Mouse (Mus musculus) kidney, postnatal 0 days (tissue): Measurements from ENCODE around the gene Slc25a17. TPM values are rescaled to one million over a fixed set of nuclear protein-coding genes. Genes with fewer than 3 reads are reported as not detected.

Experiments used
- ATAC-seq: fragments of 200-750 bp; cut with Nextera tagmentation; replicated peaks from 2 replicates; pipeline ENCODE4 v1.8.0; 2017; ENCODE audit warnings: low read depth, moderate number of reproducible peaks, moderate TSS enrichment, moderate library complexity; ENCODE audit not compliant: low FRiP score
- DNase-seq: peaks from one replicate; pipeline ENCODE4 v3.0.0-alpha.2; 2016; ENCODE audit warnings: low spot score
- H3K27ac ChIP-seq: fragments of 300-500 bp; sonication (generic); 2 replicates; pipeline ENCODE4 v1.5.1; 2014; ENCODE audit warnings: mild to moderate bottlenecking
- H3K27me3 ChIP-seq: fragments of 300-500 bp; sonication (generic); 2 replicates; pipeline ENCODE4 v1.6.1; 2014; ENCODE audit warnings: low read length, mixed read lengths; ENCODE audit not compliant: insufficient read depth
- H3K36me3 ChIP-seq: fragments of 300-500 bp; sonication (generic); 2 replicates; pipeline ENCODE4 v1.6.1; 2014; ENCODE audit warnings: low read length, mixed read lengths; ENCODE audit not compliant: insufficient read depth
- H3K4me1 ChIP-seq: fragments of 300-500 bp; sonication (generic); replicated peaks from 2 replicates; pipeline ENCODE4 v1.6.1; 2014; ENCODE audit warnings: antibody characterized with exemption, low read length, mixed read lengths; ENCODE audit not compliant: insufficient read depth
- H3K4me2 ChIP-seq: fragments of 300-500 bp; sonication (generic); 2 replicates; pipeline ENCODE4 v1.6.1; 2014; ENCODE audit warnings: mild to moderate bottlenecking, low read length, moderate library complexity, mixed read lengths
- H3K4me3 ChIP-seq: fragments of 300-500 bp; sonication (generic); replicated peaks from 2 replicates; pipeline ENCODE4 v1.5.1; 2014; ENCODE audit warnings: low read depth, low read length
- H3K9ac ChIP-seq: fragments of 300-500 bp; sonication (generic); 2 replicates; pipeline ENCODE4 v1.6.1; 2014; ENCODE audit warnings: low read depth, low read length
- H3K9me3 ChIP-seq: fragments of 300-500 bp; sonication (generic); replicated peaks from 2 replicates; pipeline ENCODE4 v1.6.1; 2016; ENCODE audit warnings: low read length, inconsistent platforms, mixed read lengths
- CTCF ChIP-seq: IDR thresholded peaks from 2 replicates; pipeline ENCODE4 v1.5.1; 2016; ENCODE audit warnings: antibody characterized with exemption, low read depth, mild to moderate bottlenecking, moderate library complexity
- WGBS: fragments of 180-500 bp; shearing (Covaris S2); extraction: QIAGEN DNeasy Blood & Tissue Kit; methylation state at CpG from one replicate; pipeline ENCODE4 v1.1.7; 2014; 5-methylcytosine and 5-hydroxymethylcytosine counted together
- polyA plus RNA-seq: library from polyadenylated mRNA; unstranded; fragments of >200 nt; fragmentation: Nextera tagmentation; extraction: Ambion mirVana; gene quantifications from 2 replicates; pipeline ENCODE4 v1.2.1, GENCODE M21; 2015

Gene Slc25a17
- polyA plus RNA-seq, 1 experiment from 2014 or later, result 153 TPM

- TF ChIP-seq CTCF, result no peak
- no peaks in the 10 kb centered on the region for H3K27me3 ChIP-seq
- H3K36me3 ChIP-seq, result no peaks in the 10 kb centered on the region
- 68% methylated on average over 5 of the region's 5 CpGs for WGBS
- H3K4me1 ChIP-seq, result peaks cover 13% of the 10 kb centered on the region; the same call in 1 of the 2 replicates
- no peak overlapping the region for H3K9ac ChIP-seq
- no peaks in the 10 kb centered on the region for H3K9me3 ChIP-seq
- DNase-seq (no peak), ATAC-seq (no peak)
- peak overlapping the region; percentile 77 for H3K4me2 ChIP-seq
- H3K4me3 ChIP-seq, result peak overlapping the region; percentile 70; the same call in 1 of the 2 replicates
- peak overlapping the region; percentile 90 for H3K27ac ChIP-seq
Measured at GRCm38 (mm10) chr15:81359421-81359820, 1.2 kb downstream of the Slc25a17 start.

DNA sequence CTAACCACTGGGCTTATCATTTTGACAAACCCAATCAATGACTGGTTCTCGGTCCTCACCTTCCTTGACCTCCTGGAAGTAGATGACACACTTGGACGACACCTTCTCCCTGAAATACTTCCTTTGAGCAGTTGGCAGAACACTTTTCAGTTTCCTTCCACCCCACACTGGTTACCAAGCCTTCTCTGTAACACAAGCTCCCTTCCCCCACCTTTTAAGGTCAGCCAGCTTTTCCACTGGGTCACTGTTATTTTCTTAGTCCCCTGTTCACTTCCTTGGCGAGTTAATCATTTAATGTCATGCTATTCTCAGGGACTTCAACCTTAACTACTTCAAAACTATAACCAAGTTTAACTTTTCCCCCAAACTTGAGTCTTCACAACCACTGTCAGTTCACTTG is 1.7 kb downstream of the Slc25a17 start:
- Histone ChIP-seq H3K36me3 (no peaks in the 10 kb centered on the region), H3K4me2 (peak overlapping the region; percentile 77), H3K27me3 (no peaks in the 10 kb centered on the region), H3K9ac (no peak overlapping the region), H3K4me1 (peaks cover 13% of the 10 kb centered on the region; the same call in 1 of the 2 replicates), H3K4me3 (0 out of 2 replicates have a peak overlapping the region, but pooled peaks have one; percentile 70), H3K27ac (peak overlapping the region; percentile 90), H3K9me3 (no peaks in the 10 kb centered on the region)
- ATAC-seq (no peak), DNase-seq (peak; percentile 25)
- WGBS, result 47% methylated on average over 3 of the region's 3 CpGs
- TF ChIP-seq CTCF, result no peak

GRCm38 (mm10) chr15:81356946-81357345 is 3.7 kb downstream of the Slc25a17 start:
- no peak overlapping the region for H3K9ac ChIP-seq
- no peaks in the 10 kb centered on the region for H3K36me3 ChIP-seq
- TF ChIP-seq CTCF, result no peak
- DNase-seq, result no peak
- no peak for ATAC-seq
- H3K27ac ChIP-seq, result no peak overlapping the region
- peaks cover 13% of the 10 kb centered on the region; the same call in 1 of the 2 replicates for H3K4me1 ChIP-seq
- no peaks in the 10 kb centered on the region for H3K9me3 ChIP-seq
- no peaks in the 10 kb centered on the region for H3K27me3 ChIP-seq
- H3K4me3 ChIP-seq, result no peak overlapping the region
- H3K4me2 ChIP-seq, result no peak overlapping the region
- 36% methylated on average over 5 of the region's 5 CpGs for WGBS

- Histone ChIP-seq H3K27ac (no peak overlapping the region), H3K4me3 (no peak overlapping the region), H3K4me1 (peaks cover 10% of the 10 kb centered on the region; the same call in 1 of the 2 replicates), H3K9me3 (no peaks in the 10 kb centered on the region), H3K36me3 (no peaks in the 10 kb centered on the region), H3K9ac (no peak overlapping the region), H3K27me3 (no peaks in the 10 kb centered on the region), H3K4me2 (no peak overlapping the region)
- DNase-seq, result peak; percentile 63
- TF ChIP-seq CTCF, result peak; percentile 84
- no peak; the same call in 1 of the 2 replicates for ATAC-seq
- 55% methylated on average over 3 of the region's 3 CpGs for WGBS
Measured at GRCm38 (mm10) chr15:81355146-81355761, 5.4 kb downstream of the Slc25a17 start.

GRCm38 (mm10) chr15:81352638-81353037 is 8.0 kb downstream of the Slc25a17 start:
- no peaks in the 10 kb centered on the region for H3K36me3 ChIP-seq
- H3K27ac ChIP-seq, result no peak overlapping the region
- DNase-seq, result no peak
- ATAC-seq, result no peak
- no peaks in the 10 kb centered on the region for H3K4me1 ChIP-seq
- H3K4me3 ChIP-seq, result no peak overlapping the region
- no peaks in the 10 kb centered on the region for H3K27me3 ChIP-seq
- WGBS, result 56% methylated on average over 1 of the region's 1 CpGs
- peak; percentile 59 for TF ChIP-seq CTCF
- no peak overlapping the region for H3K9ac ChIP-seq
- H3K9me3 ChIP-seq, result no peaks in the 10 kb centered on the region
- no peak overlapping the region for H3K4me2 ChIP-seq

- no peak for ATAC-seq
Measured at GRCm38 (mm10) chr15:81350401-81350800, 10.2 kb downstream of the Slc25a17 start.

DNA sequence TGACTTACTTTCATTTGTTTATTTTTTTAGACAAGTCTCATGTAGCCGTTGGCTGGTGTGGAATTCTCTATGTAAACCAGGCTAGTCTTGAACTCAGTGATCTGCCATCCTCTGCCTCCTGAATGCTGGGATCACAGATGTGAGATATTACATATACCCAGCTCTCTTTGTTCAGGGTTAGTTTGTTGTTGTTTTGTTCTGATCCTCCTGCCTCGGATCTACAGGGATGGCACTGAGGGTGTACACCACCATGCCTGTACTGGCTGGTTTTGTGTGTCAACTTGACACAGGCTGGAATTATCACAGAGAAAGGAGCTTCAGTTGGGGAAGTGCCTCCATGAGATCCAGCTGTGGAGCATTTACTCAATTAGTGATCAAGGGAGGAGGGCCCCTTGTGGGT is 12.2 kb downstream of the Slc25a17 start:
- ATAC-seq, result no peak
- Histone ChIP-seq H3K27ac (no peak overlapping the region), H3K4me3 (no peak overlapping the region), H3K36me3 (0 out of 2 replicates have a peak, but pooled peaks cover 3% of the 10 kb centered on the region), H3K9me3 (no peaks in the 10 kb centered on the region), H3K4me2 (no peak overlapping the region), H3K9ac (no peak overlapping the region), H3K4me1 (no peaks in the 10 kb centered on the region), H3K27me3 (no peaks in the 10 kb centered on the region)
- DNase-seq, result no peak
- 44% methylated on average over 2 of the region's 2 CpGs for WGBS
- no peak for TF ChIP-seq CTCF

More at GRCm38 (mm10) chr15:81350401-81350800, 10.2 kb downstream of the Slc25a17 start:
- Histone ChIP-seq H3K4me3 (no peak overlapping the region), H3K27ac (no peak overlapping the region), H3K9me3 (no peaks in the 10 kb centered on the region), H3K4me1 (no peaks in the 10 kb centered on the region), H3K36me3 (no peaks in the 10 kb centered on the region), H3K9ac (no peak overlapping the region), H3K27me3 (no peaks in the 10 kb centered on the region), H3K4me2 (no peak overlapping the region)
- DNase-seq, result no peak
- no peak for TF ChIP-seq CTCF
- 62% methylated on average over 1 of the region's 1 CpGs for WGBS
